Mouse (Mus musculus): ENCODE measurements around the gene Rpl29. TPM values are rescaled to one million over a fixed set of nuclear protein-coding genes. Genes with fewer than 3 reads are reported as not detected.

Rpl29 gene
- polyA plus RNA-seq (2017; shearing (Covaris generic)), result 100 to 1,000 TPM; 529 to 539 TPM

GRCm38 (mm10) chr9:106429221-106430014, at the start of gene Rpl29:
Rpl29 (plus strand) TSS chr9:106429454.

GRCm38 (mm10) chr9:106447348-106447747, 18.1 kb downstream of the Rpl29 start, which contains the start of the genes Abhd14b and Abhd14a:
Abhd14b (plus strand) TSS chr9:106447459.
Abhd14a (minus strand) TSS chr9:106447678.

GRCm38 (mm10) chr9:106453271-106454070, 24.2 kb downstream of the Rpl29 start, which contains the start of gene Pcbp4:
Pcbp4 (plus strand) TSS chr9:106453291.

GRCm38 (mm10) chr9:106465571-106466200, 36.4 kb downstream of the Rpl29 start, which contains the start of gene Gpr62:
Gpr62 (minus strand) TSS chr9:106465938.

GRCm38 (mm10) chr9:106475663-106476001, 46.4 kb downstream of the Rpl29 start, which contains the start of gene Rrp9:
Rrp9 (plus strand) TSS chr9:106475963.

GRCm38 (mm10) chr9:106476924-106477484, 47.8 kb downstream of the Rpl29 start, which contains the start of gene Parp3:
Parp3 (minus strand) TSS chr9:106476949.

Other genes starting within 250 kb of the Rpl29 start
- 100 to 1,000 TPM in 1 of 2 experiments, 10 to 100 TPM in 1; 92.7 to 104 TPM for gene Ppm1m, start 229.7 kb upstream of the Rpl29 start, polyA plus RNA-seq (2017; shearing (Covaris generic))
- 100 to 1,000 TPM; 249 to 265 TPM for gene Twf2, start 226.3 kb upstream of the Rpl29 start, polyA plus RNA-seq (2017; shearing (Covaris generic))
- under 1 TPM in 1 of 2 experiments, not detected in 1; 0.21 TPM for gene Tlr9, start 206.9 kb upstream of the Rpl29 start, polyA plus RNA-seq (2017; shearing (Covaris generic))
- gene Alas1, start 180.8 kb upstream of the Rpl29 start, polyA plus RNA-seq (2017; shearing (Covaris generic)), result 10 to 100 TPM; 38.9 to 42.0 TPM
- gene Poc1a, start 148.4 kb upstream of the Rpl29 start, polyA plus RNA-seq (2017; shearing (Covaris generic)), result 1 to 10 TPM; 2.4 to 3.4 TPM
- 10 to 100 TPM; 59.8 to 74.2 TPM for gene Dusp7, start 60.8 kb upstream of the Rpl29 start, polyA plus RNA-seq (2017; shearing (Covaris generic))
- gene Acy1, start 8.9 kb downstream of the Rpl29 start, polyA plus RNA-seq (2017; shearing (Covaris generic)), result 10 to 100 TPM; 19.1 to 22.0 TPM
- 10 to 100 TPM; 13.0 to 14.9 TPM for gene Abhd14b, start 18.0 kb downstream of the Rpl29 start, polyA plus RNA-seq (2017; shearing (Covaris generic))
- 10 to 100 TPM; 14.4 to 16.0 TPM for gene Abhd14a, start 18.2 kb downstream of the Rpl29 start, polyA plus RNA-seq (2017; shearing (Covaris generic))
- gene Pcbp4, start 23.8 kb downstream of the Rpl29 start, polyA plus RNA-seq (2017; shearing (Covaris generic)), result 10 to 100 TPM; 12.2 to 13.9 TPM
- under 1 TPM in 1 of 2 experiments, not detected in 1; 0.27 TPM for gene Gpr62, start 36.5 kb downstream of the Rpl29 start, polyA plus RNA-seq (2017; shearing (Covaris generic))
- 10 to 100 TPM; 73.0 to 97.0 TPM for gene Rrp9, start 46.5 kb downstream of the Rpl29 start, polyA plus RNA-seq (2017; shearing (Covaris generic))
- gene Parp3, start 47.5 kb downstream of the Rpl29 start, polyA plus RNA-seq (2017; shearing (Covaris generic)), result 10 to 100 TPM; 63.2 to 77.1 TPM
- not detected for gene Iqcf1, start 70.5 kb downstream of the Rpl29 start, polyA plus RNA-seq (2017; shearing (Covaris generic))
- not detected for gene Iqcf5, start 85.1 kb downstream of the Rpl29 start, polyA plus RNA-seq (2017; shearing (Covaris generic))
- 1 to 10 TPM in 1 of 2 experiments, not detected in 1; 2.9 TPM for gene Iqcf3, start 132.2 kb downstream of the Rpl29 start, polyA plus RNA-seq (2017; shearing (Covaris generic))
- gene Iqcf4, start 141.5 kb downstream of the Rpl29 start, polyA plus RNA-seq (2017; shearing (Covaris generic)), result not detected
- gene Iqcf6, start 197.1 kb downstream of the Rpl29 start, polyA plus RNA-seq (2017; shearing (Covaris generic)), result not detected
- gene Grm2, start 226.6 kb downstream of the Rpl29 start, polyA plus RNA-seq (2017; shearing (Covaris generic)), result 1 to 10 TPM in 1 of 2 experiments, under 1 TPM in 1; 0.27 to 1.1 TPM

Measured in inflammation-experienced regulatory T-cells (primary cell).